Mouse (Mus musculus) heart, postnatal 0 days (tissue): Measurements from ENCODE around the gene Meis2.

Source experiments
- CTCF ChIP-seq: IDR thresholded peaks from 2 replicates; pipeline ENCODE4 v1.5.1; 2016; ENCODE audit warnings: antibody characterized with exemption, control low read depth, low read depth
- EP300 ChIP-seq: IDR thresholded peaks from 2 replicates; pipeline ENCODE4 v1.6.1; 2016; ENCODE audit warnings: antibody characterized with exemption, low read depth

- TF ChIP-seq CTCF = no peak
- TF ChIP-seq EP300 = no peak
Measured at GRCm38 (mm10) chr2:116072321-116072640, 6.6 kb upstream of the Meis2 start.
